11 mouse cellular contexts compared by ENCODE assay signal in the genomic region with DNA sequence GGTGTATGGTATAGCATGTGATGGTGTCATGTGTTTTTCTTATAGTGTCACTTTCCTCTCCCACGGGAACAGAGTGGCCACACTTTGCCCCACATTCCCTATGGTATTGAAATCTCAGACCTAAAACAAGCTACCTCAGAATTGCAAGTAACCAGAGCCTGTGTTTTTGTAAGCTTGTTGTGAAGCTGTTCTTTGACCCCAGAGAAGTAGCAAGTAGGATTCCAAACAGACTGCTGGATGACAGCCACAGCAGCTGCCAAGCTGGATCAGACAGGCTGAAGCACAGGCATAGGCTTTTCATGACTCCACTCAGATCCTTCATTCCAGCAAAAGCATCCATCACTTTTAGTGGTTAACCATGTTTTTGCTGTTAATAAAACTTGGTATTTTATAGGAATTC. TPM values are rescaled to one million over a fixed set of nuclear protein-coding genes. Genes with fewer than 3 reads are reported as not detected.
DNase-seq lines count a peak whose midpoint lies in the region; ATAC-seq and TF ChIP-seq lines count a peak whose summit lies in the region.
"Had no signal": no experiment of that assay in that cellular context is flagged by ENCODE, and none has a peak within 500 bp of the region (broad histone marks: within the 10 kb centered on the region; RNA-seq: fewer than 3 reads in every experiment).

No protein-coding gene starts in this region.

- H3K27me3 ChIP-seq in C2C12 (ENCODE audit: control insufficient read depth, insufficient read depth, insufficient read length), result no peaks in the 10 kb centered on the region
- no peaks in the 10 kb centered on the region for H3K27me3 ChIP-seq in heart, embryonic 15.5 days
- H3K27me3 ChIP-seq in intestine, postnatal 0 days (replicated peaks; ENCODE audit: control insufficient read depth, insufficient read depth, low read length), result no peaks in the 10 kb centered on the region
- no peaks in the 10 kb centered on the region for H3K27me3 ChIP-seq in neural tube, embryonic 15.5 days (replicated peaks)
- H3K27me3 ChIP-seq: embryonic facial prominence, embryonic 13.5 days had no signal

- H3K79me3 ChIP-seq in C2C12 (ENCODE audit: low read depth), result no peaks in the 10 kb centered on the region

- ATAC-seq in heart, embryonic 15.5 days (replicated peaks; ENCODE audit: insufficient number of reproducible peaks, insufficient read depth, low FRiP score, low read depth), result no peak
- ATAC-seq in intestine, postnatal 0 days, result no peak
- no peak for ATAC-seq in neural tube, embryonic 15.5 days (ENCODE audit: low FRiP score)
- ATAC-seq: intestine, embryonic 16.5 days had no signal

- H3K4me1 ChIP-seq in heart, embryonic 15.5 days (replicated peaks), result peaks cover 34% of the 10 kb centered on the region
- H3K4me1 ChIP-seq in intestine, postnatal 0 days (replicated peaks; ENCODE audit: control insufficient read depth, insufficient read depth, low read length), result no peaks in the 10 kb centered on the region
- peaks cover 16% of the 10 kb centered on the region for H3K4me1 ChIP-seq in neural tube, embryonic 15.5 days
- H3K4me1 ChIP-seq: midbrain, embryonic 10.5 days had no signal

- no peak for TF ChIP-seq CTCF in C2C12 (IDR thresholded peaks at IDR 0.05; ENCODE audit: control insufficient read depth, insufficient read depth, insufficient read length)
- TF ChIP-seq CTCF in intestine, postnatal 0 days (IDR thresholded peaks at IDR 0.05; ENCODE audit: low read depth), result no peak

- peak overlapping the region; percentile 48 for H3K27ac ChIP-seq in heart, embryonic 15.5 days
- H3K27ac ChIP-seq in intestine, postnatal 0 days (ENCODE audit: low read depth, low read length), result no peak overlapping the region
- H3K27ac ChIP-seq in neural tube, embryonic 15.5 days (replicated peaks), result no peak overlapping the region; the same call in 1 of the 2 replicates
- H3K27ac ChIP-seq: midbrain, embryonic 10.5 days had no signal

- peak; percentile 93 for DNase-seq in adipocyte (ENCODE audit: low spot score)
- DNase-seq in kidney, postnatal 4 days, result peak; percentile 70 to 79
- no peak for DNase-seq in T-cell, adult 2 months (ENCODE audit: low spot score)
- DNase-seq: right cerebral cortex, adult 18-20 months had no signal

- H3K9ac ChIP-seq in heart, embryonic 15.5 days, result no peak overlapping the region
- no peak overlapping the region for H3K9ac ChIP-seq in intestine, postnatal 0 days (ENCODE audit: low read depth, low read length)
- no peak overlapping the region for H3K9ac ChIP-seq in neural tube, embryonic 15.5 days (replicated peaks)
- H3K9ac ChIP-seq: embryonic facial prominence, embryonic 13.5 days had no signal

- H3ac ChIP-seq in C2C12 (ENCODE audit: control insufficient read depth, insufficient read length, low read depth), result no peak overlapping the region

- H3K4me3 ChIP-seq in C2C12 (ENCODE audit: insufficient read depth, poor library complexity, severe bottlenecking), result no peak overlapping the region
- no peak overlapping the region for H3K4me3 ChIP-seq in heart, embryonic 15.5 days
- no peak overlapping the region for H3K4me3 ChIP-seq in intestine, postnatal 0 days (ENCODE audit: low read depth, low read length)
- no peak overlapping the region for H3K4me3 ChIP-seq in neural tube, embryonic 15.5 days (replicated peaks)
- H3K4me3 ChIP-seq: embryonic facial prominence, embryonic 13.5 days; midbrain, embryonic 10.5 days had no signal

- no peaks in the 10 kb centered on the region for H3K79me2 ChIP-seq in C2C12 (ENCODE audit: control insufficient read depth, insufficient read depth)

- H3K36me3 ChIP-seq in C2C12 (ENCODE audit: control insufficient read depth, insufficient read depth), result no peaks in the 10 kb centered on the region
- 0 out of 2 replicates have a peak, but pooled peaks cover 8% of the 10 kb centered on the region for H3K36me3 ChIP-seq in heart, embryonic 15.5 days
- H3K36me3 ChIP-seq in intestine, postnatal 0 days (ENCODE audit: control insufficient read depth, insufficient read depth), result peaks cover 5% of the 10 kb centered on the region
- peaks cover 26% of the 10 kb centered on the region for H3K36me3 ChIP-seq in neural tube, embryonic 15.5 days

- H3K4me2 ChIP-seq in heart, embryonic 15.5 days, result no peak overlapping the region
- H3K4me2 ChIP-seq in intestine, postnatal 0 days (replicated peaks; ENCODE audit: low read depth), result no peak overlapping the region
- no peak overlapping the region for H3K4me2 ChIP-seq in neural tube, embryonic 15.5 days
- H3K4me2 ChIP-seq: embryonic facial prominence, embryonic 13.5 days had no signal

- no peaks in the 10 kb centered on the region for H3K9me3 ChIP-seq in heart, embryonic 15.5 days (replicated peaks)
- no peaks in the 10 kb centered on the region for H3K9me3 ChIP-seq in intestine, postnatal 0 days (ENCODE audit: control insufficient read depth)
- no peaks in the 10 kb centered on the region for H3K9me3 ChIP-seq in neural tube, embryonic 15.5 days (replicated peaks)
- H3K9me3 ChIP-seq: embryonic facial prominence, embryonic 13.5 days; midbrain, embryonic 10.5 days had no signal

- WGBS in heart, embryonic 15.5 days, result 48% methylated on average over 1 of the region's 1 CpGs
- 53% methylated on average over 1 of the region's 1 CpGs for WGBS in intestine, postnatal 0 days
- WGBS in neural tube, embryonic 15.5 days, result 77% methylated on average over 1 of the region's 1 CpGs

TF ChIP-seq in C2C12, 6 proteins besides CTCF, POLR2A, EP300 and RAD21:
- peak; percentile 89 for TF ChIP-seq MYOD1 (IDR thresholded peaks at IDR 0.05; ENCODE audit: control insufficient read depth, insufficient read length, low read depth)
- no peak for TF ChIP-seq CEBPB (IDR thresholded peaks at IDR 0.05; ENCODE audit: low read depth)
- peak; percentile 32 for TF ChIP-seq USF1 (IDR thresholded peaks at IDR 0.05; ENCODE audit: low read depth)
TF ChIP-seq in C2C12: peak in this region for 2.

RNA-seq across cellular contexts. Expression of a gene that starts 53.0 kb away (rescaled TPM):
- 0.09 TPM for polyA plus RNA-seq in C2C12 (2012; fragmentation: generic; extraction: Trizol)
- polyA plus RNA-seq in heart, embryonic 15.5 days (2015; fragmentation: Nextera tagmentation; extraction: Ambion mirVana), result 2.7 and 3.8 TPM in 2 replicates
- polyA plus RNA-seq in intestine, postnatal 0 days (2015; fragmentation: Nextera tagmentation; extraction: Ambion mirVana), result 18.2 TPM in 2 replicates
- 0.99 and 4.6 TPM in 2 replicates for polyA plus RNA-seq in neural tube, embryonic 15.5 days (2015; fragmentation: Nextera tagmentation; extraction: Ambion mirVana)

RNA-seq across cellular contexts. Expression of a gene that starts 53.2 kb away (rescaled TPM):
- polyA plus RNA-seq in C2C12 (2012; fragmentation: generic; extraction: Trizol), result 23.2 TPM
- 20.9 and 28.3 TPM in 2 replicates for polyA plus RNA-seq in heart, embryonic 15.5 days (2015; fragmentation: Nextera tagmentation; extraction: Ambion mirVana)
- polyA plus RNA-seq in intestine, postnatal 0 days (2015; fragmentation: Nextera tagmentation; extraction: Ambion mirVana), result 23.8 and 26.3 TPM in 2 replicates
- polyA plus RNA-seq in neural tube, embryonic 15.5 days (2015; fragmentation: Nextera tagmentation; extraction: Ambion mirVana), result 7.5 and 12.0 TPM in 2 replicates
